Mouse (Mus musculus) liver (tissue): ENCODE results near the gene Fbxl16.

Experiments
- DNase-seq: peaks from one replicate; pipeline ENCODE4 v3.0.0-alpha.2; 2020; ENCODE audit warnings: mixed read lengths

The Fbxl16 gene

DNA sequence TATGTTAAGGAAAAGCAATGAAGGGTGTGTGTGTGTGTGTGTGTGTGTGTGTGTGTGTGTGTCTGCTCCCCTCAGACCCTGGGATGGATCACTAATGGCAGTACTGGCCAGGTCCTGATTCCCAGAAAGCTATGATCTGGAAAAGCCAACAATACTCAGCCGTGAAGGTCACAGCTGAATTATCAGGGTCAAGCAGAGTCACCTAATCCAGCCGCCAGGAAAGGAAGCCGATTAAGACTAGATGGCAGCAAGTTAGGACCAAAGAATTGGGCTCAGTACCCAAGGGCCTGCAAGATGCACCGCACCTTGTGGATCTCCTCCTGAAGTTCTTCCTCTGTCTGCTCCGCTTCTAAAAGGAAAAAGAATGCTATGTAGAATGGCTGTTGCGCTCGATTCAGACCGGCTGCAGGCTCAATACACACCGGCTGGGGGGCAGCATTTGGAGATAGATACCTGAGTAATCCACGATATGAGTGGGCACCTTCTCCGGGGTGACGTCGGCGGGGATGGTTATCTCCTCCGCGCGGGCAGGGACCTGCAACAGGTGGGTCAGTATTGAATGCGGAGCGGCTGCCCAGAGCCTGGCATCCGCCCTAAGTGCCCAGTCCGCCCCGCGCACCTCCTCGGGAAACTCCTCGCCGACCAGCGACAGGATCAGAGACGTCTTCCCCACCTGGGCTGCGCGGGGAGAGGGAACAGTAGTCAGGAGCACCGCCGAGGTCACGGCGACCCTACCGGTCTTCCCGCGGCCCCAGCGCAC, 34.9 kb downstream of the Fbxl16 start:
- DNase-seq: peak; percentile 65

DNA sequence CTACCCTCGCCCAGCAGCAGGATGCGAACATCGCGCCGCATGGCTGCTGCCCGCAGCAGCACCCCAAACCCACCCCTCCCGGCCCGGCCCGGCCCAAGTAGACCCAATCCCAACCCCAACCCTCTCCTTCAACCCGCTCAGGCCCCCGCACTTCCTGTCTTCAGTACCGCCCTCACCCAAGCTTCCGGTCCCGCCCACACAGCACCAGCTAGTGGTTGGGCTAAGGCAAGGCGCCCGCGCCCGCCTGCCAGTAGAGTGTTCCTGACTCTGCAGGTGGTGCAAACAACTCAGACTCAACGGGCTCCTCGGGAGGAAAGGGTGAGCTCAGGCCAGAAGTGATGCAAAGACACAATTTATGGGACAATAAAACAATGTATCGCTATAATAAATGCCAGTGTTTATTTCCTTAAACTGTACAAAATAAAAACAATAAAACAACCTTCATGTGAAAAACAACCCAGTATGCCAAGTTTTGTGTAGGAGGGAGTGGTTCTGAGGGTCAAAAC, 35.6 kb downstream of the Fbxl16 start, which contains the start of gene Rhot2:
Gene Rhot2, minus strand, starts transcription at position 456 of the 506 bp plus-strand sequence.
- DNase-seq: peak; percentile 96

DNA sequence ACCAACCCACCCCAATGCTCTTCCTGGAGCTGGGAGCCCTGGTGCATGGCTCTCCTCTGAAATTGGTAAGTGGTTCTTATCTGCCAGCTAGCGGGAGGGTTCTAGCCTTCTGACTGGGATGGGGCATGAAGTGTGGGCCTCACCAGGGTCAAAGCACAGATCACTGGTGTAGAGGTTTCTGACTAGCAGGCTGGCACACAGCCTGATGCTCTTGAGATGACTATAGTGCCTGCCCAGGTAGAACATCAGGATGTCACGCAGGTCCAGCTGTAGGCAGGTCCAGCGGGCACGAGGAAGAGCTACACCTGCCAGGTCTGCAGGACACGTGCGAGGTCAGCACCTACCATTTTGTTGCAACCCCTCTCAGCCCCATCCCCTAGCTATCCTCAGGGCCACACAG, 51.3 kb downstream of the Fbxl16 start:
- no peak for DNase-seq

DNA sequence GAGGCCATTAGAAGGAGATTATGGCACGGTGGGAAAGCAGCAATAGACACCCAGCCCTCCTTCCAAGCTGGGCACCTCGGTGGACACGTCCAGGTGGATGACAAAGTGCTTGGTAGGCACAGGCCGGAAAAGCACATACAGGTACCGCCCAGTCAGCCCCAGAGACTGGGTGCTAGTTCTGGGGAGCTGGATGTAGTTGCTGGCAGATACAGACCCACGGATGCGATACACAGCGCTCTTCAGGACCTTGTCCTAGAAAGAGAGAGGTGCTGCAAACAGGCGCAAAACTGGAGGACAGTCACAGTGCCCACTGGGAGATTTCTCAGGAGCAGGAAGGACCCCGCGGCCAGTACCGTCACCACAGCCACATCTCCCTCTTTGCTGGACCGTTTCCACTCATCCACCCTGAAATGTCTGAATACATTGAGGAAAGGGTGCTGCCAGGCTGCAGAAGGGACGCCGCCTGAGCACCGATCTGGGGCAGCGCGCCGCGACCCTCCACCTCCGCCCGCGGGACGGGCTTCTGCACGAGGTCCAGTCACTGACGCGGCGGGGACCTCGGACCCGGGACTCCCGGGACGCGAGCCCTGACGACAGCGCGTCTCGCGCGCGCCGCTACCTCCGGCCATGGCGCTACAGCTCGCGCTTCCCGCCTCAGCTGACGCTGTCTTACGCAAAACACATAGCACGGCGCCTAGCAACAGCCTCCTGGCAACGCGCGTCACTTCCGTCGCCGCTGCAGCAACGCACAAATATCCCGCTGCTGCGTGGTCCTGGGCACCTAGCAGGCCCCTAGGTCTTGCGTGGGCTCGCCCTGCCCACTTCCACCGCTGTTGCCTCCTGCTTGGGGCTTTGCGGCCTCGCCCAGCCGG, 52.2 kb downstream of the Fbxl16 start, which contains the start of gene Wdr90:
Gene Wdr90, minus strand, starts transcription at position 670 of the 872 bp plus-strand sequence.
- DNase-seq: peak; percentile 88

DNA sequence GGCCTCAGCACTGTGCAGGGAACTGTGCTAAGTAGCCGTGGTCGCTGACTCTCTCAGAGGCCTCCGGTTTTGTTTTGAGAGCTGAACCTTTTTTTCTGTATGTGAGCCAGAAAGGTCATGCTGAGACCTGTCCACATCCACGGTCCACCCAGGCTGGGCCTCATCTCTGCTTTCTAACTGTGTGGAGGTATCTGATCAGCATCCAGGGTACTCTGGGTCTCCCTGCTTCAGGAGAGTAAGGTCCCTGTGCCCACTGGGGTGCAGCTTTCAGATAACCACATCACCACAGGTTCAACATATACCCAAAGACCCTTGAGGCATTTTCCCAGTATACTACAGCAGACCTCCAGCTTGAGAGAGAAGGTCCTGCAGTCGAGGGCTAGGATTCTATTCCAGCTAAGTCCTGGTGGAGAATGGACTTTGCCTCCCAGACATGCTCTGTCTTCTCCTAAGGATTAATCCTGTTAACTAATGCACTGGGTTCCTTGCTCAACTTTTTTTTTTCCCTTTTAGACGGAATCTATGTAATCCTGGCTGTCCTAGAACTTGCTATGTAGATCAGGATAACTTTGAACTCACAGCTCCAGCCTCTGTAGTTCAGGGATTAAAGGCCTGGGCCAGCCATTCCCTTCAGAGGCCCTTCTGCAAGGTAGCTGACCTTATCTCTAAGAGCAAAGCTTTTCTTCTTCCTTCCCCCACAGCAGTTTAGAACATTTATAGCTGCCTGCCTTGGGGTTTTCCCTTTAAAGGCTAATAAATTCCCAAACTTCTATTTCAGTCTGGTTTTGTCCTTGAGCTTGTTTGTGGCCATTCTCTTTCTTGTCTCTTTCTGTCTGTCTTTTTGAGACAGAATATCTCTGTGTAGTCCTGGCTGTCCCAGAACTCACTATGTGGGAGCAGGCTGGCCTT, 53.1 kb downstream of the Fbxl16 start:
- DNase-seq: no peak

DNA sequence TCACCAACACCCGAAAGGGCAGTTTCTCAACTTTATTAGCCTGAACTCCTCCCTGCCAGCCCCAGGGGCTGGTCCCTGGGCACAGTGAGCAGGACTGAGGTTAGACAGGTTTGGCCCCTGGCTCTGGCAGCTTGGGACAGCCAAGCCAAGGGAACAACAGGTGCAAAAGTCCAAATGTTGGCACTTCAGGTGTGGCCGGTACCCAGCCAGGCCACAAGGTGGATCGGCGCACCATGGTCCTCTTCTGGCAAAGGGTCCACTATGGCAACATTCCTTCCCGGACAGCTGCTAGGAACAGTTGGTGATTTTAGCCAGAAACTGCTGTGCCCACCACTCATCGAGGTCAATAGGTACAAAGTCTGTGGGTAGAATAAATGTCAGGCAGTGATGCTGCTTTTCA, 54.8 kb downstream of the Fbxl16 start:
- no peak for DNase-seq

DNA sequence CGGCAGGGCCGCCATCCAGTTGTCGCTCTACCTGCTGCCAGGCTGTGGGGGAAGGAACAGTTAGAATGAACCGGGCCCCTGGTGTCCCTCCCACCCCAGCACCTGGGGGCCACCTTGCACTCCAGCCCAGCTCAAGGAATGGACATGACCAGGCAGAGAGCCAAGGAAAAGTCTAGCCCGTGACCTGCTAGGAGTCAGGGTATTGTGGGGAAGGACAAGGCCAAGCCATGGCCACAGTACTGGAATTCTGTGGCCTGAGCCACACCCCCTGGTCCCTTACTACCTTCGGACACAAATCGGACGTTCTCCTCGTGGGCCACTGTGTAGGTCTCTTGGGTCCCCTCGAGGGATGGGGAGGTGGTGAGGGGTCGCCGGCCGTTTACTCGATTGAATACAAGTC, 55.4 kb downstream of the Fbxl16 start:
- no peak for DNase-seq

DNA sequence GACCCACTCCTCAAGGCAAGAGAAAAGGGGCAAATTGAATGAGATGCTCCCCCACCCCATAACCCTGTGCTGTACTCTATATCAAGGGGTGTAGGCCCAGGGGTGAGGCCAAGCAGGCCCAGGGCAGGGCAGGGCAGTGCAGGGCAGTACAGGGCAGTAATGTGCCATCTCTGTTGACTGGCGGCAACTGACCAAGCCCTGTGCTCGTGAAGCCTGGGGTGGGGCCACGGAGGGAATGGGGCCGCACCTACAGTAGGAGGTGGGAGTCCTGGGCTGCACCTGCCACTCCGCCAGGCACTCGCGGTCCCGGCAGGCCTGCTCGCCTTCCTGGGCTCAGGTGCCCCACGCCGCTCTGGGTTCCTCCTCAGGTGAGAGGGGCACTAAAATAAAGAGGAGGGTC, 56.4 kb downstream of the Fbxl16 start:
- no peak for DNase-seq

DNA sequence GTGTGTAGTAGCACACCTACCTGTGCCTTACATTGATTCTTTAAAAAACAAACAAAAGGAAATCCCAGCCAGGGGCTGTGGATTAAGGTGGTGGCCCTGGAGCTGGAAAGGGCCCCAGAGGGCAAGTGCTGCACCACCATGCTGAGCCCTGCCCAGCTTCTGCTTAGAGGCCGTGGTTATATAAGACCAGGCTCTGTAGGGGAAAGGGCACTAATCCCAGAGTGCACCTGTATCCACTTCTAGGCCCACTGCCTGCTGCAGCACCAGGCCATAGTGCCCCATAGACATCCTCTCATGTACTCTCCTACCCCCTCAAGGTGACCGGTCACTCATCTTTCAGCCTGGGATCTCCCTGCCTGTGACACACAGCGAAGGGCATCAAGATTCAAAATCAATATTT, 57.3 kb downstream of the Fbxl16 start:
- no peak for DNase-seq

DNA sequence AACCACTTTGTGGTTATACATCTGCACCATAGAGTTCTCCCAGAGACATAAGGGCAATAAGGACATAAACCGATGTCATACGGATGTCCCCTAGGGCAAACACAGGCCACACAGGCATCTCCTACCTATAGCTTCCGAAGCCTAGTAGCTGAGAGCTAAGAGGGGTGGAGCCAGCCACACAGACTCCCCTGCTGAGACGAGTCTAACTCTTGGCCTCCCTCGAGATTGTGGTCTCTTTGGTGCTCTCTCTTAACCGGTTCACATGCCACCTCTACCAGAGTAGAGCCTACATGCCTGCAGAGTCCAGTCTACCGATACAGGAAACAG, 58.6 kb downstream of the Fbxl16 start:
- DNase-seq: peak; percentile 30

DNA sequence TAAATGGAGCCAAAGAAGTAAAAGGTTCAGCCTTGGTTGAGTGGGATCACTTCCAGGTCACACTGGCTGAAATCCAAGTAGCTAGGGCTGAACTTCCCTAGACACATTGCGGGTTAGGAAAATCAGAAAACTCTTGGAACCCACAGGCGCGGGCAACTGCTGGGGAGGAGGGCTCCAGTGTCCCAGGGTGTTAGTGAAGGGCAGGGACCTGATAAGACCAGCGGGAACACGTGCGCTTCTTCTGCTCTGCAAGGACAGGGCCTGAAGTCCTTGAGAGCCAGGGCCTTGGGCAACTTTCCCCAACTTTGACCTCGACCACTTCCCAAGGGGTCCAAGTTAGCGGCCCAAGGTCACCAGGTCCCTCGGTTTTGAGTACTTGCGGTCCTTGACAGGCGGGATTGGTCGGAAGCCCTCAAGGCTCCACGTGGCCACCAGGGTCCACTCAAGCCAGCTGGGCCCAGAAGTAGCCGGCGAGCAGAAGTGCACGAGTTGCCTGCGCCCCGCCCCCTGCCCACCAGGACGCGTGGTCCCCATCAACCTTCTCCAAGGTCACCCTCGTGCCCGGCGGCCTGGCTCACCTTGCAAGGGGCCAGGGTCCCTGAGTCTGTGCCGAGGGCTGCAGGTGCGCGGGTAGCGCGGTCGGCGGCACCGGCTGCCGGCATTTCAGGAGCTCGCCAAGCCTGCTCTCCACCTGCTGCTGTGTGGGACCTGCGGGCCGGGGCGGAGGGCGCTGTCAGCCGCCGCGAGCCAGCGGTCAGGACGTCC, 59.1 kb downstream of the Fbxl16 start:
- DNase-seq: peak; percentile 45

DNA sequence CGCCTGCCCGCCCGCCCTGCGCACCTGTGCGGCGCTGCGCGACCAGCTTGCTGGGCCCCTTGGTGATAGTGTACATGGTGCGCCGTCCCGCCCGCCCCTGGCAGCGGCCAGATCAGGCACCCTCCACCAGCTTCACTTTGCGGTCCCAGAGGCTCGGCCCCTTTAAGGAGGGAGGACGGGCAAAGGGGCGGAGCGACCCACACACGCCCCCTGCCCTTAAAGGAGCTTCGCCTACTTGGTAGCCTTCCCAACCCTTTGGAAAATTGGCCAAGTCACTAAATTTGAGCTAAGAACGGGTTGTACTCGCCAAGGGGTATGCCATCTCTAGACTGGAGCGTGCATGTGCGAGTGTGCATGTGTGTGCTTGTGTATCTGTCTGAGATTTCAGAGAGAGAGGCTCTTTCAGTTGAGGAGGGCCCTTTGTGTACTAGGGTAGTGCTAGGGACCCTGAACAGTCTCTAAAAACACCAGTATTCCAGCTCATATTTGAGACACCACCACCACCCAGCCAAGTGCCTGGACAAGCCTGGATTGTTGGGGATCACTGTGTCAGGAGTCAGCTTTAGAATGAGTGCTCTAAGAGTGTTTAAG, 59.8 kb downstream of the Fbxl16 start, which contains the start of gene Mcrip2:
Gene Mcrip2, minus strand, starts transcription at position 164 of the 591 bp plus-strand sequence.
- DNase-seq: peak; percentile 80

DNA sequence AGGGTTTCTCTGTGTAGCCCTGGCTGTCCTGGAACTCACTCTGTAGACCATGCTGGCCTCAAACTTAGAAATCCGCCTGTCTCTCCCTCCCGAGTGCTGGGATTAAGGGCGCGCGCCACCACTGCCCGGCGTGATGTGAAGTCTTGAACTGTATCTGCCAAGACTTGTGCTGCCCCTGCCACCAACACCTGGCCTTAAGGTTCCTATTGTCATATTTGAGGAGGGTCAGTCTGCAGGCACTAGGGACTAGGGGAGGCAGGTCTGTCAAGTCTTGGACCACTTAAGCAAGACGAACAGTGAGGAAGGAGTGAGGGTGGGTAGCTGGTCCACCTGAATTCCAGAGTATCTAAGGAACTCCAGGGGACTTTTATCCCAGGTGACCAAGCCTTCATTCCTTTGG, 60.6 kb downstream of the Fbxl16 start:
- DNase-seq: no peak

DNA sequence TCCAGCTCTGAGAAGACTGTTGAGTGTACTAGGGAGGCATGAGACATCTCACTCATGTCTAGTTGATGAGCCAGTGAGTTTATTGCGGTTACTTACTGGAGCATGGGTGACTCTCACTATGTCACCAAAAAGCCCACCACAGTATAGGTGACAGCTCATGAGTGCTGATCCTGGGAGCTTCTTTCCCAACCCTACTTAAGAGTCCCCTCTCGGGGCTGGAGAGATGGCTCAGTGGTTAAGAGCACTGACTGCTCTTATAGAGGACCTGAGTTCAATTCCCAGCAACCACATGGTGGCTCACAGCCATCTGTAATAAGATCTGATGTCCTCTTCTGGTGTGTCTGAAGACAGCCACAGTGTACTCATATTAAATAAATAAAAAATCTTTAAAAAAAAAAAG, 61.1 kb downstream of the Fbxl16 start:
- no peak for DNase-seq
